Comparison of ENCODE assay signal across 10 mouse cellular contexts in the genomic region with DNA sequence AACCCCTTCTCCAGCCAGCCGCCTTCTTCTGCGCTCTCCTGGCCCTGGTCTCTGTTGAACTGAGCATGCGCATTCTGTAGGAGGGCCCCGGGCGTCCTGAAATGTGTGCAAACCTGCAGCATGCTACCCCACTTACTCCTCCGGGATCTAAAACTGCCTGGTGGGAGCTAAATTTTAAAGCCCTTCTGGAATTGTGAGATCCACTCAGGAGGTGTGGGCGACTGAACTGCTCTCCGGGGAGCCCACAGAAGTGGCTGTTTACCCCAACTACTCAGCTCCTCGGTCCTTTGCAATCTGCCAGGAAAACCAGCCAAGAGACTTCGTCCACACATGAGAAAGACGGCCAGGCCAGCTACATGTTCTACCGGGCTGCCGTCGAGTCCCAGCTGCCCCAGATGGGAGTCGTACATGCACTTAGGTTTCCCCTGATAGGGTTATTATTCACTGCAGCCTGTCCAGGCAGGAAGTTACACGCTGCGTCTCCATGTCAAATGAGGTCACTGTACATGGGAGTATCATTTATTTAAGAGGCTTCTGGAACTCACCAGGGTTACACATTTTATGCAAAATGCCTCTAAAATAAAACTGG. TPM values are rescaled to one million over a fixed set of nuclear protein-coding genes. Genes with fewer than 3 reads are reported as not detected.
A peak's percentile ranks its signal among the peaks of the same experiment; 100 is the strongest.
DNase-seq lines count a peak whose midpoint lies in the region; ATAC-seq and TF ChIP-seq lines count a peak whose summit lies in the region.
"Had no signal": no experiment of that assay in that cellular context is flagged by ENCODE, and none has a peak within 500 bp of the region (broad histone marks: within the 10 kb centered on the region; RNA-seq: fewer than 3 reads in every experiment).

No protein-coding gene starts in this region.

- H3K4me3 ChIP-seq in lung, postnatal 0 days (ENCODE audit: low read depth, low read length) = no peak overlapping the region
- H3K4me3 ChIP-seq in kidney, embryonic 15.5 days (replicated peaks) = no peak overlapping the region
- H3K4me3 ChIP-seq in forebrain, postnatal 0 days (ENCODE audit: low read depth, low read length) = no peak overlapping the region
- H3K4me3 ChIP-seq: erythroblast, embryonic 14.5 days had no signal

- WGBS in lung, postnatal 0 days = 56% methylated on average over 17 of the region's 17 CpGs
- 52% methylated on average over 17 of the region's 17 CpGs for WGBS in kidney, embryonic 15.5 days
- 78% methylated on average over 17 of the region's 17 CpGs for WGBS in forebrain, postnatal 0 days

- no peak overlapping the region for H3K9ac ChIP-seq in lung, postnatal 0 days (replicated peaks; ENCODE audit: low read depth)
- no peak overlapping the region for H3K9ac ChIP-seq in kidney, embryonic 15.5 days
- no peak overlapping the region for H3K9ac ChIP-seq in forebrain, postnatal 0 days

- no peak for TF ChIP-seq CTCF in lung, postnatal 0 days (IDR thresholded peaks at IDR 0.05)
- no peak for TF ChIP-seq CTCF in forebrain, postnatal 0 days (IDR thresholded peaks at IDR 0.05; ENCODE audit: low read depth)

- H3K36me3 ChIP-seq in lung, postnatal 0 days (ENCODE audit: insufficient read depth, low read length) = no peaks in the 10 kb centered on the region
- no peaks in the 10 kb centered on the region for H3K36me3 ChIP-seq in kidney, embryonic 15.5 days
- peaks cover 18% of the 10 kb centered on the region for H3K36me3 ChIP-seq in forebrain, postnatal 0 days (ENCODE audit: insufficient read depth)

- ATAC-seq in lung, postnatal 0 days = peak; percentile 32; the same call in 1 of the 2 replicates
- ATAC-seq in kidney, embryonic 15.5 days (replicated peaks; ENCODE audit: low FRiP score) = no peak; the same call in 1 of the 2 replicates
- ATAC-seq in forebrain, postnatal 0 days = no peak

- no peak for TF ChIP-seq EP300 in lung, postnatal 0 days (IDR thresholded peaks at IDR 0.05)

- DNase-seq in lung, postnatal 0 days (ENCODE audit: low spot score) = no peak
- no peak for DNase-seq in lung, postnatal 25 days (ENCODE audit: low spot score)
- DNase-seq in heart, adult 8-10 months (ENCODE audit: low spot score) = peak; percentile 67
- DNase-seq in skeletal muscle tissue, adult 2 months (ENCODE audit: low read depth, low spot score) = peak; percentile 56
- DNase-seq in forebrain, postnatal 0 days = no peak
- DNase-seq in testis, postnatal 10 days (ENCODE audit: low spot score) = no peak

- no peaks in the 10 kb centered on the region for H3K9me3 ChIP-seq in lung, postnatal 0 days (ENCODE audit: low read length)
- no peaks in the 10 kb centered on the region for H3K9me3 ChIP-seq in kidney, embryonic 15.5 days (replicated peaks)
- no peaks in the 10 kb centered on the region for H3K9me3 ChIP-seq in forebrain, postnatal 0 days (ENCODE audit: low read length)

- H3K27me3 ChIP-seq in lung, postnatal 0 days (replicated peaks; ENCODE audit: insufficient read depth, low read length) = no peaks in the 10 kb centered on the region
- no peaks in the 10 kb centered on the region for H3K27me3 ChIP-seq in kidney, embryonic 15.5 days
- no peaks in the 10 kb centered on the region for H3K27me3 ChIP-seq in forebrain, postnatal 0 days (ENCODE audit: insufficient read depth, low read length)

- H3K4me2 ChIP-seq in lung, postnatal 0 days (replicated peaks; ENCODE audit: low read depth, low read length) = no peak overlapping the region
- H3K4me2 ChIP-seq in kidney, embryonic 15.5 days = no peak overlapping the region
- H3K4me2 ChIP-seq in forebrain, postnatal 0 days (ENCODE audit: low read depth) = no peak overlapping the region

- H3K27ac ChIP-seq in lung, postnatal 0 days (ENCODE audit: low read length) = no peak overlapping the region
- H3K27ac ChIP-seq in kidney, embryonic 15.5 days = peak overlapping the region; percentile 48; the same call in 1 of the 2 replicates
- no peak overlapping the region for H3K27ac ChIP-seq in forebrain, postnatal 0 days (ENCODE audit: low read depth, low read length)

- no peaks in the 10 kb centered on the region for H3K4me1 ChIP-seq in lung, postnatal 0 days (ENCODE audit: insufficient read depth, low read depth, low read length)
- H3K4me1 ChIP-seq in kidney, embryonic 15.5 days = peaks cover 29% of the 10 kb centered on the region
- no peaks in the 10 kb centered on the region for H3K4me1 ChIP-seq in forebrain, postnatal 0 days (ENCODE audit: insufficient read depth)

RNA-seq across cellular contexts. Expression of gene 1700019N19Rik, which starts 22.3 kb away (rescaled TPM):
- polyA plus RNA-seq in lung, postnatal 0 days (2015; fragmentation: Nextera tagmentation; extraction: Ambion mirVana) = not detected in 2 replicates
- total RNA-seq in heart, adult 8-10 months (2022) = not detected
- polyA plus RNA-seq in kidney, embryonic 15.5 days (2015; fragmentation: Nextera tagmentation; extraction: Ambion mirVana) = not detected in 2 replicates
- not detected in 2 replicates for total RNA-seq in forebrain, postnatal 0 days (2014; rRNA removed)
- not detected in 2 replicates for polyA plus RNA-seq in forebrain, postnatal 0 days (2015; fragmentation: Nextera tagmentation; extraction: Ambion mirVana)
- polyA plus RNA-seq: erythroblast, embryonic 14.5 days; spleen, adult 2 months had no signal

RNA-seq across cellular contexts. Expression of gene Pnliprp2, which starts 57.0 kb away (rescaled TPM):
- polyA plus RNA-seq in lung, postnatal 0 days (2015; fragmentation: Nextera tagmentation; extraction: Ambion mirVana) = 0.10 and 0.23 TPM in 2 replicates
- total RNA-seq in heart, adult 8-10 months (2022) = not detected
- 0.31 and 0.44 TPM in 2 replicates for polyA plus RNA-seq in kidney, embryonic 15.5 days (2015; fragmentation: Nextera tagmentation; extraction: Ambion mirVana)
- total RNA-seq in forebrain, postnatal 0 days (2014; rRNA removed) = 0.08 TPM in 1 of 2 replicates, not detected in the other
- 0.15 TPM in 1 of 2 replicates, not detected in the other for polyA plus RNA-seq in forebrain, postnatal 0 days (2015; fragmentation: Nextera tagmentation; extraction: Ambion mirVana)
- total RNA-seq: left cerebral cortex, adult 8-10 months had no signal
- polyA plus RNA-seq: erythroblast, embryonic 14.5 days had no signal

Comparison
In these comparisons a context has a peak if more than half of its experiments do, and no peak if none do; other contexts are left out.
1. DNase-seq: peak in heart, adult 8-10 months (single experiment) and skeletal muscle tissue, adult 2 months (single experiment); none in lung, postnatal 0 days (single experiment), lung, postnatal 25 days (single experiment), forebrain, postnatal 0 days (single experiment) and testis, postnatal 10 days (single experiment).